Mouse (Mus musculus) gastrocnemius, postnatal 14 days (tissue): ENCODE results near the gene Slc4a3. TPM values are rescaled to one million over a fixed set of nuclear protein-coding genes. Genes with fewer than 3 reads are reported as not detected.
A peak's percentile ranks its signal among the peaks of the same experiment; 100 is the strongest.

ENCODE experiments used
- DNase-seq: peaks from one replicate; pipeline ENCODE4 v3.0.0; 2021; ENCODE audit warnings: mixed read lengths
- intact Hi-C: fragments of 180-260 bp; cut with DNase I; formaldehyde crosslinking; loops from one replicate; pipeline ENCODE4 v1.15.1; 2025; ENCODE audit warnings: low total_unique reads
- total RNA-seq, 2 experiments: library from RNA; stranded (reverse); gene quantifications; 2 replicates each; pipeline ENCODE4 v1.2.3; 2021

Slc4a3 gene
- total RNA-seq, 2 experiments from 2014 or later, result 5.2 to 6.2 TPM

DNA sequence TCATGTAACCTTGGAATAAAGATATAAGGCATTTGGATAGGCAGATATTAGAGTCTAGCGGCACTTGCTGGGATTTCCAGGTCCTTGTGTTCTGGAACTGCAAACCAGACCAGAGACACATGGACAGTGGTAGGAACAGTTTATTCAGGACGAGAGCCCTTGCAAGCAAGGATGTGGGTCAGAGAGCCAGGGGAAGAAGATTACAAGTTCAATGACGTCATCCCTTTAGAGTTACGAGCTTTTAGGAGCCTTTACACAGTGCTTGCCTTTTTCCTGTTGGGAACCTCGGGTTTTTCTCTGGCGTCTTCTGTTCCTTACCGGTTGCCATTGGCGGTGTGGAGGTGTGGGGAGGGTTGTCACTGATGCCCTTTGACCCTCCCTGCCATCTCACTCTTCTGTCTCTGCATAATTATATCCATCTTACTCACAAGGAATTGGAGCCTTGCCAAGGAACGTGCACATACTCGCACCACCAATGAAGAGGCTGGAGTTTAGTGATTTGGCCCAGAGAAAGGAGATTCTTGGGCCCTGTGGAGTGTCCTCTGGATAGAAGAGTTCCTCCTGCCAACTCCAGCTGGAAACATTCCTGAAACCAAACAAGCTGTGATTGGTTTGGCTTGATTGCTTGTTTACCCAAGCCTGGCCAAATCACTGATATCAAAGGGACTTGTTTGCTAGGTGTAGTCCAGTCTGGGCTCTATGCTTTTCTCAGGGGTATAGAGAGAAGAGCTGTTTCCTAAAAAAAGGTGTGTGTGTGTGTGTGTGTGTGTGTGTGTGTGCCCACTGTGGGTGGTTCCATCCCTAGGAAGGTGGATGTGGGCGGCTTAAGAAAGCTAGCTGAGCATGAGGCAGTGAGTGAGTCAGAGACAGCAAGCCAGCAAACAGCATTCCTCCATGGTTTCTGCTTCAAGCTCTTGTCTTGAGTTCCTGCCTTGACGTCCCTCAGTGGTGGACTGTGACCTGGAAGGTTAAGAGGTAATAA lies 42.0 kb downstream of the Slc4a3 start:
- no peak for DNase-seq

DNA sequence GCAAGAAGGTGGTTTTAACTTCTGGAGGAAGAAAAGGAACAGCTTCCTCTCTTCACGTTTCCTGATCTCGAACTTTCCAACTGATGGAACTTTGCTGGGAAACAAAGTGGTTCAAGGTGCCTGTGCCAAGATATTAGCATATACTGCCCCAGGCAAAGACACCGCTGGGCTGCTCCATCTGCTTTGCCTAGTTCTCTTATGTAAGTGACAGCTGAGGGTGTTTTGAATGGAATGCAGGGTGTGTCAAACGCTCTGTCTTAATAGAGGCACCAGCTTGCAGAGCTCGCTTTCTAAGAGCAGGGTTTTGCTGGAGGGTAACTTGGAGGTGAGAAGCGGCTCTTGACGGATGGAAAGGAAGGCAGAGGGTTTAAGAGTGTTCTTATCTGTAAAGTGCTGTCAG lies 42.8 kb downstream of the Slc4a3 start:
- DNase-seq, result no peak
- intact Hi-C loops, result no loop called here

More for the DNA sequence above, 42.0 kb downstream of the Slc4a3 start:
- intact Hi-C loops, result no loop called here

DNA sequence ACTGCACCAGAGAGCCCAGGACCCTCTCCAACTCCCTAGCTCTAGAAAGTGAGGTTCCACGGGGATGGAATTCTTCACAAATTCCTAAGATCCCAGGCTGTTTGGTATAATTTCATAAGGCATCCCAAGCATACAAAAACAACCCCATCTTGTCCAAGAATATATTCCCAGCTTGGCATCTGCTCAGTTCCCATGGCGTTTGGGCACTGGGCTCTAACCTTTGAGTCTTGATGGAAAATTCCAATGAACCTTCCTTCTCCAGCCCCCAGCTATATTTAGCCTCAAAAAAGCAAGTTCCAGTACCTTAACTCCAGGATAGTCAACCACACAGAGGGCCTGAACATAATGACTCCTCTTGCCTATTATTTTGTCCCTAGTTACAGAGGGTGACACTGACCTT lies 43.9 kb downstream of the Slc4a3 start:
- no peak for DNase-seq
- intact Hi-C loops, result no loop called here

DNA sequence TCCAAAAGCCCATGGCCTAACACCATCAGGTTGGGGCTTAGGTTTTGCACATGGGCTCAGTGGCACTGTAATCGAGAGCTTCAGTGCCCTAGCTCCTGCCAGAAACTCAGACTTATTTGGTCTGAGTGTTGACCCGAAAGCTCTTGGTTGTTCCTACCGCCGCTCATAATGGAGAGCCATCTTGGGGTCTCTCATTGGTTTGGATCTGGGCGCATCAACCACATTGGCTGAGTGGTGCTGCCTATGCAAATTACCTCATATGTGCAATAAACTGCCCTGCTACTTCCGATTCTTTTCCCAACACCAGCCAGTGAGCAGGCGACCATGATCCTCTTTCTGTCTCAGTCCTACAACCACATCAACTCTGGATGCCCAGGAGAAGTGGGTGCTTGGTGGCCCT lies 47.9 kb downstream of the Slc4a3 start:
- intact Hi-C loops, result no loop called here

DNA sequence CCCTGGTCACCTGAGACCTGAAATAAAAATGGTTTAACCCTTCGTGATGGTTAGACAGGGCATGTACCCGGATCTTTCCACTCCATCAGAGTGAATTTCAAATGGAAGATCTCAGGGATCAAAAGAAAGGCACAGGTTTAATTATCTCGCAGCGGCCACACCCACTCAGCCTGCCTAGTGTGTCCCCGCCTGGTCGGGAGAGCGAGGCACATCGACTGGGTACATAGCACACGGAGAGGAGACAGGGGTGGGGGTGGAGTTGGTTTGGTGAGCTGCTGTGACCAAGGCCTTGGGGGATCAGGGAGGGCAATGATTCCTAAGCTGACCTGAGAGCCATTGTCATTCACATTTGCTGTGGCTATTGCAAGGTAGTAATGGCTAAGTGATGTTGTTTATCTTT lies 48.8 kb downstream of the Slc4a3 start:
- no peak for DNase-seq
- intact Hi-C loops, result loop anchor here (5.0 kb wide), 1 partner anchor 118 kb away; the partner anchor contains the start of genes Chpf and Tmem198

More for the DNA sequence above, 47.9 kb downstream of the Slc4a3 start:
- DNase-seq, result no peak

DNA sequence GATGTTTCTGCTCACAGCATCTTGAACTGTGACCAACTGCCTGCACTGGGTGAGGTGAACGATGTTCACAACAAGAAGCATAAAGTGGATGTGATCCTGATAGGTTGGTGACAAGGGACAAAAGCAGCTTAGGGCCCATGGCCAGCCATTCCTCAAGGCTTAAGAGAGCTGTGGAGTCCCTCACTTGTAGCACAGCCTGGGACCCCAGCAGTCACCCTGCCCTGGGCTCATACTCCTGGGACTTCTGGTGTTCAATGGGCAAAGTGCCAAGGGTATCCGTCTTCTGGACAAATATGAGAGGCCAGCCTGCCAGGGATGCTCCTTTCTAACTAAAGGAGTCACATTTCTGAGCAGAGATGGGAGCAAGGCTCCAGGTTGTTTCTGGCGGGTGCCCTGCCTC lies 49.9 kb downstream of the Slc4a3 start:
- DNase-seq, result no peak
- intact Hi-C loops, result loop anchor here (5.0 kb wide), 1 partner anchor 119 kb away; the partner anchor contains the start of genes Chpf and Tmem198

DNA sequence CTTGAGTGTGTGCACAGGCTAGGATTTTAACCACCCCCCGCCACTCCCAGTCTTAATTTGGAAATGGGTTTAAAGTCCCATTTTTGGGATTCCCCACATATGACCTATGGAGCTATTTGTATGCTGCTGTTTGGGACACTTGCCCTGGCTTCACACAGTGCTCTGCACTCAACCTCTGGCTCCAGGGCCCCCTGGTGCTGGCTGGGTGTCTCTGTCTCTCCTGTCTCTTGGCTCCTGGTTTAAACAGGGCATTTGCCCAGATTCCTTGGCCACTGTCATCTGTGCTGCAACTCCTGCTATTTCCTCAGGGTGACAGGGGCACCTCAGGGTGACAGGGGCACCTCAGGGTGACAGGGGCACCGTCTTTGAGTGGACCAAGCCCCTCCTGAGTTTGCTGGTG lies 50.8 kb downstream of the Slc4a3 start:
- intact Hi-C loops, result loop anchor here (5.0 kb wide), 1 partner anchor 120 kb away; the partner anchor contains the start of genes Chpf and Tmem198
- DNase-seq, result peak; percentile 39

DNA sequence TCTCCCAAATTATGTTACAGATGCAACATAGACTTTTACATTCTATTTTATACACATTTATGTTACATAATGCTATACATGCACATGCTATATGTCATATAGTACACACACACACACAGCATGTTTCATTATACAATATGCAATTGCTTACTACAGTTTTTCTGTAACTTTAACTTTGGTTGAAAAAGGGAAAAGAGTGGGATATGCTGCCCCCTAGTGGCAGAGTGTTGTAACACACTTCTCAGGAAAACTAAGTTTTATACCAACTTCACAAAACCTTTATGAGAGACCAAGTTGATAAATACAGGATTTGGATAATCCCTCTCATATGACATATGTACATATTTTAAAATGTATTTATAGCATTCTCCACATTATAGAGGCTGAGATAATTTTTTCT lies 51.6 kb downstream of the Slc4a3 start:
- intact Hi-C loops, result loop anchor here (5.0 kb wide), 1 partner anchor 120 kb away; the partner anchor contains the start of genes Chpf and Tmem198
- DNase-seq, result peak; percentile 25

DNA sequence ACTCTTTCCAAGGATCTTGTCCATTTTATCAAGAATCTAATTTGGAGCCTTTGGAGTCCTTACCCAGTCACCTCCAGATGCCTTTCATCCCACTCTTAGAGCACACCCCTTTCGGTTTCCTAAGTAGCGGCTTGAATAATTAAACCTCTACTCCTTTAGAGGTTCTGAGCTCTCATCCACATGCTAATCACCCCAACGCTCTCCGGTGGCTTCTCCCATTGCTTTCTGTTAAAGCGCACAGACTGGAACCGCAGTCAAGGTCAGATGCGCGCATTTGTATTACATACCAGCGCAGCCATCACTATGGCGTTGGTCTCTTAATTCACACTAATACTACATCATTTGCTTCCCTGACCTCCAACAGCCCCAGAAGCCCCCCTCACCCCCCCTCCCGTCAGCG lies 55.7 kb downstream of the Slc4a3 start:
- intact Hi-C loops, result no loop called here

DNA sequence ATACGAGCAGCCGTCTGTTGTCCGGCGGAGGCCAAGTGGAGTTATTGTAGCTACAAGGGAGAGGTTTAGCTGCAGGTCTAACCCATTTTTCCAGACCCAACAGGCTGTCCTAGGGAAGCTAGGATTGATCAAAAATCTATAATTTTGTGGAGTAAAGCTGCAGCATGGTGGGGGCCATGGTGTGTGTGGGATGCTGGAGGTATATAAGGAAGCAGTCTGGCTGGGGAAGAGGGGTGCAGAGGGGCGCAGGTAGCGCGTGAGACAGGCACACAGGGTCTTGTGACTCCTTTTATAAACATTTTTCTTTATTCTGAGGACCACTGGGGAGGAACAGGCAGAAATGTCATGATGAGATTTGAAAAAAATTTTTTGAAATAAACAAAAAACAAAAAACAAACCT lies 57.5 kb downstream of the Slc4a3 start:
- DNase-seq, result no peak
- intact Hi-C loops, result no loop called here

More for the DNA sequence above, 55.7 kb downstream of the Slc4a3 start:
- no peak for DNase-seq

DNA sequence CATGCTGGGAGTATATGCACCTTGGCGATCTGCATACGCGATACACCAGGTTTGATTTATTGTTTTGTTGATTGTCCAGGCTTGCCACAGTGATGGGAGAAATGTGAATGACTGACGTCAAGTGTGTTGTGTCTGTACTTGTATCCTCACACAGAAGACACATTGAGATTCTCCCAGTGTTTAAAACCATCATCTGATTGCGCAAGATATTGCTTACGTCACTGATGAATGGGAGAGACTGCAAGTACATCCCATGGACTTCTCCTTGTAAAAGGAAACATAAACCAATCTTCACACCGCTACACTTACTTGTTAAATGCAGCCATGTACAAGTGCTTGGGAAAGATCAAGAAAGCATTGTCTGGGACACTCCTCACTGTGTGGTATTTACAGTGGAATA lies 62.2 kb downstream of the Slc4a3 start:
- DNase-seq, result no peak
- intact Hi-C loops, result no loop called here

DNA sequence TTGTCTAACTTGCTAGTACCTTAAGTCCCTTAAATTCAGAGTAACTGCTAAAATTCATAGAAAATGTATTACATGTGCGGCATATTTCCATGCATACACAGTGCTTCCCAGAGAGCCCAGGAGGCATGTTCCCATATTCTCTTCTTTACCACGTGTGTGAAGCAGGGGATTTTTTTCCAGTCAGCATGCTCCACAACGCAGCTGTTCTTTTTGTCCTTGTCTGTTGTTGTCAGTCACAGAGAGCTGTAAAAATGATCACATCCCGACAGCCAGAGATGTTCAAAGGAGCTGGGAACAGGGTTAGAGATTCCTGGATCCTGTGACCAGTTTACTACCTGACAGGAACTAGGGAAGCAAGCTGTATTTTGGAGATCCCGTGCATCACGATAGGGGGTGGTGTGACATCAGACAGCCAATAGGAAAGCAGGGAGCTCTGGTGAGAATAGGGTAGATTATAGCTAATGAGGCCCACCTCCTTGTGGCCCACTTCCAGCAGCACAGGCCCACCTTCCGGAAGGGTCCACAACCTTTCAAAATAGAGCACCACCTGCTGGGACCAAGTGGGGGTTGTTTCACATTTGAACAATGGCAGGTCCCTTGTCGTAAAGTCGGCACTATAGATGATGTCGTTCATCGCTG lies 62.7 kb downstream of the Slc4a3 start:
- no peak for DNase-seq
- intact Hi-C loops, result no loop called here

DNA sequence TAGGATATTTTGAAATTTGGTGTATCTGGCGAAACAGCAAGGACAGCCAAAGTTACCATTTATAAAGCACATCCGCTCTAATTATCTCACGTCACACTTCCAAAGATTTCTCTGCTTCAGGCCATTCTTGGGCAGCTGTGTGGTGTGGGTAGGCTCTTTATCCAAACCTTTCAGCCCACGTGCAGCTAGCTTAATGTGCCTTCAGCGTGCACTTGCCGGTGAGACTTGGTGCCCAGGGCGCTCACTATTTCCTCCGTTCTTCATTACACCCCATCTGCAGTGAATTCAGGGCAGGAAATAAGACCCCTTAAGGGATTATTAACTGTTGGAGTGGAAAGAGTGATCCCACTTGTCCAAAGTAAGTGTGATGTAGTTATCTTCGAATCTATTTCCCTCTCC lies 63.2 kb downstream of the Slc4a3 start:
- DNase-seq, result no peak
- intact Hi-C loops, result no loop called here

DNA sequence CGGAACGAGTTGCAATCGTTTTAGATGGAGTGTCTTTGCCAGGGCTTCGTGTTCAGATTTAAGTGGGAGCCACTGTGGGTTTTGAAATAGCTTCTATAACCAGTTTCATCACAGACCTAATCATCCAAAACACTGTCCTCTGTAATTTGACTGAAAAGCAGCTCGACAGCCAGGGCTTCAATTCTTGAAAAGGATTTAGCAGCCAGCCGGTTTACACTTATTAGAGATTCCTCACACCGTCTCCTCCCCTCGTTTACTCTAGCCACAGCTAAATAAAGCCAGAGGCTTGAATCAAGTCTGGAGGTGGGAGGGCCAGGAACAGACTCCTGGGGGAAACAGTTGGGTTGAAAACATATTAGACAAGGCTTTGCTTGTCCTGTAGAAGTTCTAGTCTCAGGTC lies 64.5 kb downstream of the Slc4a3 start:
- DNase-seq, result no peak
- intact Hi-C loops, result no loop called here

Other genes with a start within 250 kb of the Slc4a3 start
- gene Dnpep, start 228.3 kb upstream of the Slc4a3 start, total RNA-seq, result 10 to 100 TPM; 52.7 to 54.6 TPM
- 1,000 to 10,000 TPM; 1,553 to 1,562 TPM for gene Des, start 185.9 kb upstream of the Slc4a3 start, total RNA-seq
- gene Speg, start 171.0 kb upstream of the Slc4a3 start, total RNA-seq, result 100 to 1,000 TPM; 167 to 173 TPM
- 10 to 100 TPM; 34.5 to 38.7 TPM for gene Gmppa, start 110.3 kb upstream of the Slc4a3 start, total RNA-seq
- not detected for gene Asic4, start 95.8 kb upstream of the Slc4a3 start, total RNA-seq
- 10 to 100 TPM; 14.9 to 20.7 TPM for gene Chpf, start 67.0 kb upstream of the Slc4a3 start, total RNA-seq
- under 1 TPM; 0.09 to 0.25 TPM for gene Tmem198, start 66.7 kb upstream of the Slc4a3 start, total RNA-seq
- 10 to 100 TPM; 65.6 to 69.5 TPM for gene Obsl1, start 39.8 kb upstream of the Slc4a3 start, total RNA-seq
- 1 to 10 TPM; 6.5 to 7.7 TPM for gene Inha, start 39.2 kb upstream of the Slc4a3 start, total RNA-seq
- 1 to 10 TPM; 5.5 to 6.3 TPM for gene Stk11ip, start 24.7 kb upstream of the Slc4a3 start, total RNA-seq